Mouse (Mus musculus) cerebellum, adult 2 months (tissue): ENCODE data around the gene Gm26938.

Experiments
- CTCF ChIP-seq: fragments of 200-500 bp; IDR thresholded peaks from 2 replicates; pipeline ENCODE4 v1.5.1; 2011; ENCODE audit warnings: low read depth, mild to moderate bottlenecking, control low read depth, low read length, moderate library complexity, borderline replicate concordance; ENCODE audit not compliant: insufficient read depth
- POLR2A ChIP-seq: fragments of 200-500 bp; IDR thresholded peaks from 2 replicates; pipeline ENCODE4 v1.6.1; 2011; ENCODE audit warnings: low read length, control low read depth, borderline replicate concordance; ENCODE audit not compliant: insufficient read depth

- TF ChIP-seq POLR2A = no peak
- no peak for TF ChIP-seq CTCF
Measured at GRCm38 (mm10) chr5:139825947-139826346, 260 bp downstream of the Gm26938 start.
